Mouse (Mus musculus): Measurements from ENCODE around the gene Irf7.
A peak's percentile ranks its signal among the peaks of the same experiment; 100 is the strongest.
"Not testable (repeated sequence)": the region's sequence is repeated elsewhere in the genome, so short reads cannot be mapped to it uniquely, and the experiment has no call there.

Gene Irf7

GRCm38 (mm10) chr7:141275356-141275755 is 9.1 kb upstream of the Irf7 start:
- DNase-seq, result no peak

DNA sequence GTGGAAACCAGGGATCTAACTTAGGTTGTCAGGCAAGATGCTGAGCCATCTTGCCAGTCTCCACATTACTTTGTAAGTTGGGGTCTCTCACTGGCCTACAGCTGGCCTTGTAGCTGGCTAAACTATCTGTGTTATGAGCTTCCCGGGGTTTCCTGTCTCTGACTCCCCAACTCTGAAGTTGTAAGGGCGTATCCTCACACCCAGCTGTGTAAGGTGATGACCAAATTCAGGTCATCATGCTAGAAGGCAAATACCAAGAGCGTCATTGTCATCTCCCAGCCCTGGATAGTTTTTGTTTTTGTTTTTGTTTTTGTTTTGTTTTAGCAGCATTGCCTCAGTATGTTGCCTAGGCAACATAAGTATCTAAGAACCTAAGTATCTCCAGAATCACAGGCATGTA is 4.3 kb upstream of the Irf7 start:
- DNase-seq, result no peak

DNA sequence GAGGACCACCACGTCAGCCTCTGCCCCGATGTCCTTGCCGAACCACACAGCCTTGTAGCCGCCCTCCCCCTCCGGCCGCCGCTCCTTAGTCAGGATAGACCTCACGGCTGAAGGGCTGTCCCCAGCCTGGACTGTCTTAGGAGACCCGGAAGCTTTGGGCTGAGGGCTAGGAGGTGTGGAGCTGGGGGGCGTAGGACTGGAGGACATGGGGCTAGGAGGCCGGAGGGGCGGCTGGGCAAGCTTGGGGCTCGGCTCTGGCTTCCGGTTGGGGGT is 2.9 kb upstream of the Irf7 start:
- no peak for DNase-seq

DNA sequence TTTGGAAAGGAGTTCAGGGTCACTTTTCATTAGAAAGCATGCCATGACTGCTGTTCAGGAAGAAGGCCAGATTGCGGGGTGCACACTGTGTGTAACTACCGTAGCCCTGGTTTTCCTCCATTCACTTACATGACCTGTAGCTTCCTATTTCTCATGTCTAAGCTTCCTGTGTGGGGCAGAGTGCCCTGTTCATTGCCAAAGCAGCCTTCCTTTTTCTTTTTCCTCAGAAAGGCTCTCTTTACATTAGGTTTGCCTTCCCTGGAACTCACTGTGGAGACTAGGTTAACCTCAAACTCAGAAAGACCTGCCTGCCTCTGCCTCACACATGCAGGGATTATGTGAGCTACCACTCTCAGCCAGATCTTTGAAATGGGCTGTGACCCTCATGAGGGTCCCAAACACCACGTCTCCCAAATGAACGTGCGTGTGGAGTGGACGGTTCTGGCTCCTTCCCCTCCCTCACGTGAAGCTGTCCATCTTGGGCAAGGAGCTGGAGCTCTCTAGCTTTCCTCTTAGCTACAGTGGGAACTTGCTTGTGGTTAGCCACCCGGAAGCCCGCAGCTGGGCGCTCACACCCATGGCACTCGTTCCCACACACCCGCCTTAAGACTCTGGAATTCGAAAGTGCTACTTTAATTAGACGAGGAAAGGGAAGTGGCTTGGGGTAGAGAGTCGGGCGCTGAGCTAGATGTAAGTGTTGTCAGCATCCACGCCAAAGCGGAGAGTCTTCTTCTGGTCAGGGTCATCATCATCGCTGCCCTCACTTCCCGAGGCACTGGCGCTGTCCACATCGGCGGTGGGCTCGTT is 2.4 kb upstream of the Irf7 start:
- DNase-seq, result peak in 1 of 2 experiments; percentile 29

DNA sequence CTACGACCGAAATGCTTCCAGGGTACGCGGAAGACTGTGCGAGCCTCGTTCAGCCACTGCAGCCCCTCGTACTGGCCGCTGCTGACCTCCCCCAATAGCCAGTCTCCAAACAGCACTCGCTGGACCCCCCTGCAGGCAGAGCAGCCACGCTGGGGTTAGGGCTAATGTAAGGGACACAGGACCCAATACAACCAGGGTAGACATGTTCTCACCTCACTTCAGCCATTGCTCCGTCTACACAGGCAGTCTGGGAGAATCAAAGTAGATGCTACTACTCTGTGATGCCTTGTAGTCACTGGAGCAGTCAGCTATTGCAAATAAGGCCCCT is 906 bp downstream of the Irf7 start:
- peak in 1 of 2 experiments; percentile 47 for DNase-seq

DNA sequence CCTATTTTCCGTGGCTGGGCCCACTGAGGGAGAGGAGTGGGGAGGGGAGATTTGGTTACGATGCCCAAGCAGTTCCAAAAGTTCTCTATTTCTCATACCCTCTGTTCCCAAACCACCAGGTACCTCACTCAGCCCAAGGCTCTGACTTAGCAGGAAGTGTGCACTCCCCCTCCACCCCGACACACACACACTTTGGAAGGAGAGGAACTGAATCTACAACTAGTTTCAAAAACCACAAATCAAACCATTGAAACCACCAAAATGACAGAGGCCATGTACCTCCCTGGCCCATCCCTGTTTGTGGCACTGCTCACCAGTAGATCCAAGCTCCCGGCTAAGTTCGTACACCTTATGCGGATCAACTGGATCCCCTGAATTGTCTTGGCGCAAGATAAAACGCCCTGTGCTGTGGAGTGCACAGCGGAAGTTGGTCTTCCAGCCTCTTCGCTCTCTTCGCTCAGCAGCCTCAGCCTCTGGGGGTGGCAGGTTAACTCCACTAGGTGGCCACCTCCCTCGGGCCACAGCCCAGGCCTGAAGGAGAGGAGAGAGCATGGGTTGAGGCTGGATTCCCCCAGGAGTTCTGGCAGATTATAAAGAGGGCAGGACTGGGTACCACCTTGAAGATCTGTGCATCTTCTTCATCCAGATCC is 1.4 kb downstream of the Irf7 start:
- peak; percentile 73 to 74 for DNase-seq

GRCm38 (mm10) chr7:141264041-141264700 is 2.1 kb downstream of the Irf7 start:
- DNase-seq, result no peak

GRCm38 (mm10) chr7:141263640-141264039 is 2.6 kb downstream of the Irf7 start:
- no peak for DNase-seq

- DNase-seq, result no peak
Measured at GRCm38 (mm10) chr7:141261480-141261879, 4.8 kb downstream of the Irf7 start.

DNA sequence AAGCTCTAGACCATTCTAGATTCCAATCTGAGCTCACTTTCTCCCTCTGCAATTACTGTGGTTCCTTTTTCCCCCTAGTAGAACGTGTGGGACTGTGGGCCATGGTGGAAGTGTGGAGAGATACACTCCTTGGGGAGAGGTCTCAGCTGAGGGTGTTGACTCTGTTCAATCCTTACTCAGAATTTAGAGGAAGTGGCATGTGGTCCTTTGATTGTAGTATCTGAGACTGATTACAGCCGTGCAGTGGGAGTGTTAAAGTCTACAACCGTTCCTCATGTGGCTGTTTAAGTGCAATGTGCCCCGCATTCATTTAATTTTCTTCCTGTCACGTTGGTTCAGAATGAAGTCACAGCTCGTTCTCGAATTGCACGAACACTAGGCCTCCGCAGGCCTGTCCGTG is 10.1 kb downstream of the Irf7 start:
- DNase-seq, result no peak

DNA sequence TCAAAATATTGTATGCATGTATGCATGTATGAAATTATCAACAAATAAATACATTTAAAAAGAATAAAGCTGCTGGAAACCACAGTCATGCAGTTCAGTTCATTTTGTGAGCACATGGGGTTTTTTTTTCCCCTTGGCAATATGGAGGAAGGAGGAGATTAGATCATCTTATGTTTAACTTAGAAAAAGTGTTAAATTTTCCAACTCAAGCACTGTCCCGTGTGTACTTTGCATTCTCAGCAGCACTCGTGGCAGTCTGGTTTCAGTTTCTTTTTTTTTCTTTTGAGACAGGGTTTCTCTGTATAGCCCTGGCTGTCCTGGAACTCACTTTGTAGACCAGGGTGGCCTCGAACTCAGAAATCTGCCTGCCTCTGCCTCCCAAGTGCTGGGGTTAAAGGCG is 15.8 kb downstream of the Irf7 start:
- DNase-seq, result not testable (repeated sequence)

GRCm38 (mm10) chr7:141231551-141231950 is 34.7 kb downstream of the Irf7 start:
- no peak for DNase-seq

- DNase-seq, result no peak
Measured at GRCm38 (mm10) chr7:141231111-141231510, 35.2 kb downstream of the Irf7 start.

- DNase-seq, result no peak
Measured at GRCm38 (mm10) chr7:141230570-141230969, 35.7 kb downstream of the Irf7 start.

DNA sequence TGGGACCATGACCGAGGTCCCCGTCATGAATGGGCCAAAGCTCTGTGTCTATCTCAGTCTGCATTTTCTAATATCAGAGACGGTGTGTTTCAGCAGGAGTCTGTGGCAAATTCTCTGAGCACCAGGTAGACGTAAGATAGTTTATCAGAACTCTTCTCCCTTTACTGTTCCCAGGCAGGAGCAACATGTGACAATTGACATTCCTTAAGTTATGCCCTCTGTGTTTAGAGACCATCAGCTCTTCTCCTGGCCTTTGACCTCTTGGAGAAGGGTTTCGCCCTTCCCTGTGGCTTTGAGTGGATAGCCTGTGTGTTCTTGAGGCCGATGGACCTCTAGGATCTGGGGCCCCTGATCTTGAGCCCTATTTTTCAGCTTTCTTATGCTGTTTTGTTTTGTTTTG is 36.6 kb downstream of the Irf7 start:
- no peak for DNase-seq

DNA sequence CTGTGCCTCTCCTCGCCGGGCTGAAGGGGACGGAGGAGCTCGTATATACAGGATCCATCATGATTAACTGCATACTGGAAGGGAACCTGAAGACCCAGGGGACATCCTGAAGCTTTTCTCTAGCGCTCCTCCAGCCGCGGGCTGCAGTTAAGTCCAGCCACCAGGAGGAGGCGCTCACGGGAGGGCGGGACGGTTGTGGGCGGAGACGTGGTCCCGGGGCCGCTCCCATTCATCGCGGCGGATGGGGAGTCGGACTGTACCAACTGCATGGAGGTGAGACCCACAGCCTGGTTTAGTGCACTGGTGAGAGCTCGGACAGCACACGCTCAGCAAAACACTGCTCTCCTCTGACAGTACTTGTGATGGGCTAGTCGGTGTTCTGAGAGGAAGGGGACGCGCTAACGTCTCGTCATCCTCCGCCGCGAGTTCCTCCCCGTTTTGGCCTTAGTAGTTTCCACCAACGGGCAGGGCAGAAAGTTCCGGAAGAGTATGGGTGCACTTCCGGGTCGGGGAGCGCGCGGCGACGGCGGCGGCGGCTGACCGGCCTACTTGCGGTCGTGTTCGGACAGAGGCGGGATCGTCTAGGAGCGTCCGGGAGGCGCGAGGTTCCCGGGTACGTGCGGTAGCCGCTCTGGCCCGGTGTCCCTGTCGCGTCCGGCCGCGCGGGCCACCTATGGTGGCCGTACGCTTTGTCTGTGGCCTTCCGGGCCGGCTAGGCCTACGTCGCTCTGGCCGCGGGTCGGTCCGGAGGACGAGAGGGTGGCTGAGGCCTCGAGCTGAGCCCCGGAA is 37.8 kb downstream of the Irf7 start, which contains the start of gene Phrf1:
Gene Phrf1, plus strand, starts transcription at position 506 of the 789 bp plus-strand sequence.
- DNase-seq, result peak; percentile 95

GRCm38 (mm10) chr7:141227796-141228195 is 38.5 kb downstream of the Irf7 start:
- DNase-seq, result no peak

- DNase-seq, result peak in 1 of 2 experiments; percentile 21
Measured at GRCm38 (mm10) chr7:141226535-141226934, 39.7 kb downstream of the Irf7 start.

DNA sequence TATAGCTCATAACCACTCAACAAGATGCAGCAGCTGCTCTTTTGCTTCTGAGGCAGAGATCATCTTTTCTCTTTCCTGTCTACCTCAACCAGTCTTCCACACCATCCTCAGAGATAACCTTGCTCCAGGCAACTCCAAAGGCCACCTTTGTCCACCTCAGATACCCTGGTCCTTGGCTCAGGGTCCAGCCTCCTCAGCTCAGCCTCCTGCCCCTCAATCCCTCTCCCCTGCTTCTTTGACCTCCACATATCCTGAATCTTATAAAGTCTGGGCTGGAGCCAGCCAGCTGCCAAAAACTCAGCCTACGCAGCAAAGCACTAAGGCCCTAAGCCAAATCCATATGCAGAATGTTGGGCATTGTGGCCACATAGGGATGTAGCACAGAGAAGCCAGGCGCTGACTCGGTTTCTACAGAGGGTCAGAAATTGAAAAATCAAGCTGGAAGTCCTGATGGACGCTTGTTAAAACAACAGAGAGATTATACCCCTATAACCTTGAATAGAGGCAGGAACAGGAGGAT is 43.5 kb downstream of the Irf7 start:
- no peak for DNase-seq

DNA sequence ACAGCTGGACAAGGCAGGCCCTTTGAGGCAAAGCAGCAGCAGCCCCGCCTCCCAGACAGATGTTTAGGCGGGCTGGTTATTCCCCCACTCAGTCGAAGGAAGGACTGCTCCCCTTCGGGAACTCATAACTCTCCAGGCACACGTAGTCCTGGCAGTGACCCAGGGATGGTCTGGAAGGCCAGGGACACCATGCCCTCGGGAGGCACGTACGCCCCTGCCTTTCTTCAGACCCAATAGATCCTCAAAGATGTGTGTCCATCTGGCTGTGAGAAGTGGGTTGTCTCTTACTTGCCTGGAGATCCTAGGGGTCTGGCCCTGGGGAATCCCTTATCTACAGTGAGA is 44.2 kb downstream of the Irf7 start:
- DNase-seq, result no peak

DNA sequence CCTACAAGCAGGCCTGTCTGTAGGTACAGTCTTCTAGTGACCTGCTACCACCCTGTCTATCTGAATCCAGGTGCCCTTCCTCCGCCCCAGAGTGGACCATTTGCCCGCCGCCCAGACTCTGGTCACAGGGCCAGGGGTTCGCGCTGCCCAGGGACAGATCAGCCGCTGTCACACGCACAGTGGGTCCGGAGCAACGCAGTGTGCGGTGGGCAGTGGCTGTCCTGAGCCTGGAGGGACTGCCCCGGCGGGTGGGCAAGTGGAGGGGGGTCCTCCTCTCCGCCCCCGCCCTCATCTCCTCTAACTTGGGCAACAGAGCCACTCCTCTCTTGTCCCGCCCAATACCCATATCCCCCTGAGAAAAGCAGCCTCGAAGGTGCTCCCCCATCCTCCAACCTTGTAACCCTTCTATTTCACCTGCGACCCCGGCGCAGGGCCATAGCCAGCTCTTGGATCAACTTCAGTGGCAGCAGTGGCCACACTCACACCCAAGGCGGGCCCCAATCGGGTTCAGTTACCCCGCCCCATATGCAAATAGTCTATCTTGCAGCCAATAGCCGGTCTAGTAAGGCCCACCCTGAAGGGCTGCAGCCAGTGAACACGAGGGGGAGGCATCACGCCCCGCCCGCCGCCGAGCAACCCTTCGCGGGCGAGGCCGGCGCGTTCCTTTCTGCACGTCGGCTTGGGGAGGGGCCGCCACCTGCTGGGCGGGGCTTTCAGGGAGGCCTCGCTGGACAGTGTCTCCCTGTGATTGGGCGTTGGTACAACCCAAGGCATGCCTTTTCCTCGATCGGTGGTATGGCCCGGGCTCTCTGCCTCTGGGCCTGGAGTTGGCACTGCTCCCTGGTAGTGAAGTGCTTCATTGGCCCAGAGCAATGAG is 44.8 kb downstream of the Irf7 start:
- peak; percentile 90 to 92 for DNase-seq

GRCm38 (mm10) chr7:141220377-141220776 is 45.9 kb downstream of the Irf7 start:
- no peak for DNase-seq

Data from B cell, adult 2 months (primary cell).